Mouse (Mus musculus) skeletal muscle tissue, adult 2 months (tissue): ENCODE results near the gene Ak1.

Source experiments
- DNase-seq: peaks from one replicate; pipeline ENCODE4 v3.0.0-alpha.2; 2012; ENCODE audit warnings: low read depth, low spot score

Ak1 gene

GRCm38 (mm10) chr2:32654743-32655393 lies 33.3 kb downstream of the Ak1 start:
- DNase-seq: no peak

- no peak for DNase-seq
Observed at GRCm38 (mm10) chr2:32655394-32655744, 33.8 kb downstream of the Ak1 start.

GRCm38 (mm10) chr2:32655826-32656225 lies 34.3 kb downstream of the Ak1 start:
- DNase-seq: no peak

- DNase-seq: no peak
Observed at GRCm38 (mm10) chr2:32658873-32659272, 37.3 kb downstream of the Ak1 start.

GRCm38 (mm10) chr2:32661509-32662107 lies 40.0 kb downstream of the Ak1 start:
- no peak for DNase-seq

GRCm38 (mm10) chr2:32662291-32662690 lies 40.7 kb downstream of the Ak1 start:
- no peak for DNase-seq

- DNase-seq: no peak
Observed at GRCm38 (mm10) chr2:32665345-32665744, 43.8 kb downstream of the Ak1 start.

GRCm38 (mm10) chr2:32665853-32666252 lies 44.3 kb downstream of the Ak1 start:
- DNase-seq: no peak

- no peak for DNase-seq
Observed at GRCm38 (mm10) chr2:32667775-32668174, 46.2 kb downstream of the Ak1 start.

- no peak for DNase-seq
Observed at GRCm38 (mm10) chr2:32668176-32668575, 46.6 kb downstream of the Ak1 start.

- DNase-seq: no peak
Observed at GRCm38 (mm10) chr2:32669876-32670275, 48.3 kb downstream of the Ak1 start.

- no peak for DNase-seq
Observed at GRCm38 (mm10) chr2:32671147-32671546, 49.6 kb downstream of the Ak1 start.

- no peak for DNase-seq
Observed at GRCm38 (mm10) chr2:32671907-32672595, 50.5 kb downstream of the Ak1 start.

GRCm38 (mm10) chr2:32673176-32673917 lies 51.8 kb downstream of the Ak1 start:
- DNase-seq: no peak

GRCm38 (mm10) chr2:32676821-32677220 lies 55.3 kb downstream of the Ak1 start:
- no peak for DNase-seq

GRCm38 (mm10) chr2:32677683-32678082 lies 56.1 kb downstream of the Ak1 start:
- no peak for DNase-seq

- DNase-seq: peak; percentile 52
Observed at GRCm38 (mm10) chr2:32680051-32680451, 58.5 kb downstream of the Ak1 start.

GRCm38 (mm10) chr2:32680961-32681650 lies 59.5 kb downstream of the Ak1 start:
- no peak for DNase-seq

- no peak for DNase-seq
Observed at GRCm38 (mm10) chr2:32681754-32682153, 60.2 kb downstream of the Ak1 start.

- DNase-seq: peak; percentile 36
Observed at GRCm38 (mm10) chr2:32682721-32683417, 61.3 kb downstream of the Ak1 start.

GRCm38 (mm10) chr2:32683701-32684100 lies 62.1 kb downstream of the Ak1 start:
- DNase-seq: no peak
